Mouse (Mus musculus) activated CD4-positive, CD25-positive, alpha-beta regulatory T cell, adult 4 months (primary cell): ENCODE measurements around the gene Mrln. TPM values are rescaled to one million over a fixed set of nuclear protein-coding genes. Genes with fewer than 3 reads are reported as not detected.

Source experiments
- ATAC-seq: one replicate; pipeline ENCODE4 v1.8.0; 2017
- polyA plus RNA-seq, 2 experiments: library from polyadenylated mRNA; unstranded; fragments of 100-300 nt; shearing (Covaris generic); gene quantifications; one replicate each; pipeline ENCODE4 v1.2.1; 2017

Mrln gene
- polyA plus RNA-seq, 2 experiments from 2014 or later: not detected

GRCm38 (mm10) chr10:70257029-70257428 is 52.6 kb downstream of the Mrln start:
- ATAC-seq: no peak

DNA sequence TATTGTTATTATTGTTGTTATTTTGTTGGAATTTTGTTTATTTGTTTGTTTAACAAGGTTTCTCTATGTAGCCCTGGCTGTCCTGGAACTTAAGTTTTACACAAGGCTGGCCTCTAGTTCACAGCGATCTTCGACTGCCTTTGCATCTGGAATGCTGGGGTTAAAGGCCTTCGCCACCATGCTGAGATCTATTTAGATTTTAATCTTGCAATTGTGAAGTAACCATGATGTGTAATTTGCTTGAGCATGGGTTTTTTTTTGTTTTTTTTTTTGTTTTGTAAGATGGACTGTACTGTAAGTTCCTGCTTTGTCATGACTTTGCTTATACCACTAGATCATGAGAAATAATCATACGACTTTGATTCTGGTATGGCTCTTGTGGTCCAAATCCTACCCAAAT is 56.4 kb downstream of the Mrln start:
- no peak for ATAC-seq

DNA sequence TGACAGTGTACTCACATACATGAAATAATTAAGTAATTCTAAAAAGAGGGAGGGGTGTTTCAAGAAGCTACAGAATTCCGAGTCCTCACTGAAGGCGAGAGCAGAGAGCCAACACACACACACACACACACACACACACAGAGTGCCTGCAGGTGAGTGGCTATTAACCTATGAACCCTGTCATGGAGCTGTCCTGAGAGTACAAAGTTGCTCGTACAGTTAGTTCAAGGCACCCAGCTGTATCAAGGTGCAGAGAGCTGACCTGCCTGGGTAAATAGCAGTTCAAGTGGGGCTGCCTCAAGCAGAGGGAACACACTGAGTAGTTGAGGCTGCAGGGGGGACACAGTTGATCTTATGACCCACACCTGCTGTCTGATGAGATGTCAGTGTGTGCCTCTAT is 57.6 kb downstream of the Mrln start:
- ATAC-seq: no peak

GRCm38 (mm10) chr10:70263681-70264189 is 59.3 kb downstream of the Mrln start:
- ATAC-seq: no peak

- ATAC-seq: no peak
These were observed 60.0 kb downstream of the Mrln start for GRCm38 (mm10) chr10:70264337-70265036.

DNA sequence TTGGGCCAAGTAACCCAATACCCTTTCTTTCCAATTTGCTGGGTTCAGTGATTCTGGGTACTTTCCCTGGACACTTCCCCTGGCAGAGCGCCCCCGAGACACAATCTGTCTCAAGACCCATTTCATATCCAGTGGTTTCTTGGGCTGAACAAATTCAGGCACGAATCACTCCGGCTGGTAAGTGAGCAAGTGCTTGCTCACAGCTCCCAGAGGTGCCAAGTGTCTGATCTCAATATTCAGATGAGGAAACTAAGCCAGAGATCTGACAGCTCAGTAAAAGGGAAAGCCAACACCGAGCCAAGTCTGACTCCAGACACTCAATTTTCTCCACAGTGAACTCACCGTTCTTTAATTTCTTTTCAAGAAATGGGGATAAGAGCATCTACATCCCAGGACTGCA is 62.0 kb downstream of the Mrln start:
- ATAC-seq: no peak

DNA sequence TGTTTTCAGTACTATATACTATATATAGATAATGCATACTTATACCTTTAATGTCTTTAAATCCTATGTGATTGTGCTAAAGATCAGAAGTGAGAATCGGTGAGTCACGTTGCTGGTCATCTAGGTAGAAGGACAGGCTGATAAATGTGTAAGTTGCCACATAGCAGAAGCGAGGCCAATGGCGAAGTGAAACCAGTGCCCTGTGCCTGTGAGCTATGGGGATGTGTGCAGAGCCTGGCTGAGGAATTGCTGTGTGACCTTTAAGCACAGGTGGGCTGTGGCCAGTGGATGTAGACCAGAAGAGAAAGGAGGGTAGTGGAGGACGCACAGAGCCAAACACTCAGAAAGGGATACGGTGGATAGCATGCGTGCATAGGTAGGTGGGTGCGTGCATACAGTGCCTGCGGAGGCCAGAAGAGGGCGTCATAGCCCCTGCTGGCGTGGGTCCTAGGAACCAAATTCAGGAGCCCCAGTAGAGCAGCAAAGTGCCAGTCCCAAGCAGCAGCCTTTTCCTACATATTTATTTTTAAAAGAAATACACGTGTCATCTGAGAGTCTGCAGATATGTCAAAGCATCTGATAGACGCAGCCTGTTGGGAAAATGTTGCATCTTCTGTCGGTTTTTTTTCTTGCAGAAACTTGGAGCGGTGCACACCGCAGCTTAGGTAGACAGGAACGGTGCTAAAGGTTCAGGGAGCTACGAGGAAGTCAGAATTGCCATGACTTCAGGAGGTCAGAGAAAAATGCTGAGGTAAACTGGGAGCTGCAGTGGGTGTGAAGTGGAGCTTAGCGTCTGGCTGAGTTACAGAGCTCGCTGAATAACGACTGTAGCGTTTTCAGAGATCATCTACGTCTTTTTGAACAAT is 64.3 kb downstream of the Mrln start:
- no peak for ATAC-seq

Other genes with a start within 250 kb of the Mrln start
- gene Ccdc6, start 107.5 kb upstream of the Mrln start, polyA plus RNA-seq: 10 to 100 TPM; 26.0 to 27.6 TPM
- not detected for gene Slc16a9, start 40.4 kb downstream of the Mrln start, polyA plus RNA-seq
- gene Fam13c, start 235.8 kb downstream of the Mrln start, polyA plus RNA-seq: not detected